Mouse (Mus musculus) stomach, embryonic 16.5 days (tissue): ENCODE results near the gene Acvr1b. TPM values are rescaled to one million over a fixed set of nuclear protein-coding genes. Genes with fewer than 3 reads are reported as not detected.

Source experiments
- ATAC-seq: fragments of 200-750 bp; cut with Nextera tagmentation; 2 replicates; pipeline ENCODE4 v1.8.0; 2017; ENCODE audit warnings: moderate number of reproducible peaks, moderate TSS enrichment; ENCODE audit not compliant: insufficient read depth, low FRiP score
- H3K27ac ChIP-seq: fragments of 300-500 bp; sonication (generic); 2 replicates; pipeline ENCODE4 v1.5.1; 2014; ENCODE audit warnings: low read length
- H3K27me3 ChIP-seq: fragments of 300-500 bp; sonication (generic); 2 replicates; pipeline ENCODE4 v1.6.1; 2014; ENCODE audit warnings: low read length, control low read depth, mixed read lengths; ENCODE audit not compliant: control insufficient read depth, insufficient read depth
- H3K36me3 ChIP-seq: fragments of 300-500 bp; sonication (generic); 2 replicates; pipeline ENCODE4 v1.6.1; 2014; ENCODE audit warnings: low read length; ENCODE audit not compliant: control insufficient read depth, insufficient read depth
- H3K4me1 ChIP-seq: fragments of 300-500 bp; sonication (generic); 2 replicates; pipeline ENCODE4 v1.6.1; 2014; ENCODE audit warnings: low read length, control low read depth, mixed read lengths; ENCODE audit not compliant: control insufficient read depth, insufficient read depth
- H3K4me2 ChIP-seq: fragments of 300-500 bp; sonication (generic); 2 replicates; pipeline ENCODE4 v1.6.1; 2014; ENCODE audit warnings: low read depth, low read length, mixed read lengths
- H3K4me3 ChIP-seq: fragments of 300-500 bp; sonication (generic); replicated peaks from 2 replicates; pipeline ENCODE4 v1.5.1; 2014; ENCODE audit warnings: mild to moderate bottlenecking, low read length
- H3K9ac ChIP-seq: fragments of 300-500 bp; sonication (generic); 2 replicates; pipeline ENCODE4 v1.6.1; 2014; ENCODE audit warnings: low read length
- H3K9me3 ChIP-seq: fragments of 300-500 bp; sonication (generic); replicated peaks from 2 replicates; pipeline ENCODE4 v1.6.1; 2016; ENCODE audit warnings: low read length, control low read depth; ENCODE audit not compliant: control insufficient read depth
- WGBS: fragments of 180-500 bp; shearing (Covaris S2); extraction: QIAGEN DNeasy Blood & Tissue Kit; methylation state at CpG from one replicate; pipeline ENCODE4 v1.1.7; 2014; 5-methylcytosine and 5-hydroxymethylcytosine counted together
- polyA plus RNA-seq: library from polyadenylated mRNA; unstranded; fragments of >200 nt; fragmentation: Nextera tagmentation; extraction: Ambion mirVana; gene quantifications from 2 replicates; pipeline ENCODE4 v1.2.1, GENCODE M21; 2015

The Acvr1b gene
- polyA plus RNA-seq, 1 experiment from 2014 or later, result 11.6 TPM

- H3K4me2 ChIP-seq, result no peak overlapping the region
- no peaks in the 10 kb centered on the region for H3K4me1 ChIP-seq
- no peak overlapping the region; the same call in 1 of the 2 replicates for H3K27ac ChIP-seq
- 71% methylated on average over 7 of the region's 7 CpGs for WGBS
- no peaks in the 10 kb centered on the region; the same call in 1 of the 2 replicates for H3K9me3 ChIP-seq
- no peak overlapping the region for H3K4me3 ChIP-seq
- 0 out of 2 replicates have a peak, but pooled peaks have one; percentile 25 for ATAC-seq
- 0 out of 2 replicates have a peak, but pooled peaks cover 3% of the 10 kb centered on the region for H3K36me3 ChIP-seq
- H3K9ac ChIP-seq, result no peak overlapping the region
- H3K27me3 ChIP-seq, result no peaks in the 10 kb centered on the region
Observed at GRCm38 (mm10) chr15:101154700-101155616, 18.9 kb upstream of the Acvr1b start.

GRCm38 (mm10) chr15:101160128-101160527 is 13.7 kb upstream of the Acvr1b start:
- no peak overlapping the region for H3K27ac ChIP-seq
- H3K36me3 ChIP-seq, result 0 out of 2 replicates have a peak, but pooled peaks cover 3% of the 10 kb centered on the region
- ATAC-seq, result no peak
- H3K4me1 ChIP-seq, result peaks cover 34% of the 10 kb centered on the region
- WGBS, result 31% methylated on average over 1 of the region's 1 CpGs
- no peaks in the 10 kb centered on the region for H3K27me3 ChIP-seq
- no peaks in the 10 kb centered on the region; the same call in 1 of the 2 replicates for H3K9me3 ChIP-seq
- no peak overlapping the region for H3K4me3 ChIP-seq
- H3K4me2 ChIP-seq, result no peak overlapping the region
- no peak overlapping the region for H3K9ac ChIP-seq

GRCm38 (mm10) chr15:101160591-101160990 is 13.3 kb upstream of the Acvr1b start:
- no peaks in the 10 kb centered on the region for H3K27me3 ChIP-seq
- WGBS, result 30% methylated on average over 7 of the region's 7 CpGs
- no peak for ATAC-seq
- no peak overlapping the region for H3K4me3 ChIP-seq
- H3K9me3 ChIP-seq, result no peaks in the 10 kb centered on the region; the same call in 1 of the 2 replicates
- H3K36me3 ChIP-seq, result 0 out of 2 replicates have a peak, but pooled peaks cover 3% of the 10 kb centered on the region
- H3K9ac ChIP-seq, result no peak overlapping the region
- H3K27ac ChIP-seq, result peak overlapping the region; percentile 58
- peaks cover 34% of the 10 kb centered on the region for H3K4me1 ChIP-seq
- H3K4me2 ChIP-seq, result no peak overlapping the region

- Histone ChIP-seq H3K9me3 (no peaks in the 10 kb centered on the region; the same call in 1 of the 2 replicates), H3K4me3 (no peak overlapping the region), H3K27ac (peak overlapping the region; percentile 87), H3K4me1 (peaks cover 34% of the 10 kb centered on the region), H3K36me3 (0 out of 2 replicates have a peak, but pooled peaks cover 3% of the 10 kb centered on the region), H3K27me3 (no peaks in the 10 kb centered on the region), H3K9ac (no peak overlapping the region), H3K4me2 (no peak overlapping the region)
- ATAC-seq, result peak; percentile 82
- 69% methylated on average over 7 of the region's 7 CpGs for WGBS
Observed at GRCm38 (mm10) chr15:101161534-101161933, 12.3 kb upstream of the Acvr1b start.

GRCm38 (mm10) chr15:101163056-101163458 is 10.8 kb upstream of the Acvr1b start:
- peak overlapping the region; percentile 62 for H3K9ac ChIP-seq
- H3K4me2 ChIP-seq, result peak overlapping the region; percentile 36
- H3K36me3 ChIP-seq, result no peaks in the 10 kb centered on the region
- no peaks in the 10 kb centered on the region for H3K27me3 ChIP-seq
- H3K9me3 ChIP-seq, result no peaks in the 10 kb centered on the region
- peak overlapping the region; percentile 87 for H3K27ac ChIP-seq
- H3K4me1 ChIP-seq, result peaks cover 43% of the 10 kb centered on the region
- WGBS, result 19% methylated on average over 15 of the region's 15 CpGs
- no peak overlapping the region for H3K4me3 ChIP-seq
- 0 out of 2 replicates have a peak, but pooled peaks have one; percentile 44 for ATAC-seq

- Histone ChIP-seq H3K27ac (peak overlapping the region; percentile 87), H3K9ac (peak overlapping the region; percentile 62), H3K27me3 (no peaks in the 10 kb centered on the region), H3K4me1 (peaks cover 43% of the 10 kb centered on the region), H3K36me3 (no peaks in the 10 kb centered on the region), H3K4me2 (peak overlapping the region; percentile 36; the same call in 1 of the 2 replicates), H3K9me3 (no peaks in the 10 kb centered on the region), H3K4me3 (0 out of 2 replicates have a peak overlapping the region, but pooled peaks have one; percentile 1)
- ATAC-seq, result no peak
- 49% methylated on average over 5 of the region's 5 CpGs for WGBS
Observed at GRCm38 (mm10) chr15:101163854-101164253, 10.0 kb upstream of the Acvr1b start.

- Histone ChIP-seq H3K4me2 (0 out of 2 replicates have a peak overlapping the region, but pooled peaks have one; percentile 36), H3K4me1 (peaks cover 43% of the 10 kb centered on the region), H3K9me3 (no peaks in the 10 kb centered on the region), H3K27me3 (no peaks in the 10 kb centered on the region), H3K4me3 (no peak overlapping the region), H3K36me3 (no peaks in the 10 kb centered on the region), H3K27ac (peak overlapping the region; percentile 87), H3K9ac (peak overlapping the region; percentile 62)
- WGBS, result 46% methylated on average over 5 of the region's 5 CpGs
- ATAC-seq, result peak; percentile 77
Observed at GRCm38 (mm10) chr15:101164291-101164690, 9.6 kb upstream of the Acvr1b start.

- ATAC-seq, result peak; percentile 19; the same call in 1 of the 2 replicates
- Histone ChIP-seq H3K9ac (0 out of 2 replicates have a peak overlapping the region, but pooled peaks have one; percentile 26), H3K9me3 (no peaks in the 10 kb centered on the region), H3K27me3 (no peaks in the 10 kb centered on the region), H3K4me2 (no peak overlapping the region), H3K4me1 (peaks cover 38% of the 10 kb centered on the region), H3K4me3 (no peak overlapping the region), H3K27ac (peak overlapping the region; percentile 87), H3K36me3 (no peaks in the 10 kb centered on the region)
- WGBS, result 53% methylated on average over 16 of the region's 16 CpGs
Observed at GRCm38 (mm10) chr15:101165658-101166437, 8.0 kb upstream of the Acvr1b start.
